Mouse (Mus musculus) hindbrain, embryonic 14.5 days (tissue): Measurements from ENCODE around the gene Usp49. TPM values are rescaled to one million over a fixed set of nuclear protein-coding genes. Genes with fewer than 3 reads are reported as not detected.

ENCODE experiments used
- ATAC-seq: fragments of 200-750 bp; cut with Nextera tagmentation; 2 replicates; pipeline ENCODE4 v1.8.0; 2017; ENCODE audit warnings: moderate number of reproducible peaks, mild to moderate bottlenecking, moderate TSS enrichment, moderate library complexity; ENCODE audit not compliant: low FRiP score
- DNase-seq: peaks from one replicate; pipeline ENCODE4 v3.0.0-alpha.2; 2015; ENCODE audit warnings: low spot score
- H3K27ac ChIP-seq: fragments of 300-500 bp; sonication (generic); 2 replicates; pipeline ENCODE4 v1.5.1; 2014; ENCODE audit warnings: mild to moderate bottlenecking, moderate library complexity
- H3K27me3 ChIP-seq: fragments of 300-500 bp; sonication (generic); 2 replicates; pipeline ENCODE4 v1.6.1; 2014; ENCODE audit warnings: mild to moderate bottlenecking, low read length, mixed read lengths; ENCODE audit not compliant: control insufficient read depth, insufficient read depth
- H3K36me3 ChIP-seq: fragments of 300-500 bp; sonication (generic); replicated peaks from 2 replicates; pipeline ENCODE4 v1.6.1; 2014; ENCODE audit not compliant: control insufficient read depth, insufficient read depth
- H3K4me1 ChIP-seq: fragments of 300-500 bp; sonication (generic); replicated peaks from 2 replicates; pipeline ENCODE4 v1.6.1; 2014; ENCODE audit warnings: antibody characterized with exemption, low read length, mixed read lengths; ENCODE audit not compliant: control insufficient read depth, insufficient read depth
- H3K4me2 ChIP-seq: fragments of 300-500 bp; sonication (generic); replicated peaks from 2 replicates; pipeline ENCODE4 v1.6.1; 2014; ENCODE audit warnings: mild to moderate bottlenecking, moderate library complexity
- H3K4me3 ChIP-seq: fragments of 300-500 bp; sonication (generic); replicated peaks from 2 replicates; pipeline ENCODE4 v1.5.1; 2014; ENCODE audit warnings: mild to moderate bottlenecking, low read length
- H3K9ac ChIP-seq: fragments of 300-500 bp; sonication (generic); 2 replicates; pipeline ENCODE4 v1.6.1; 2014
- H3K9me3 ChIP-seq: fragments of 300-500 bp; sonication (generic); 2 replicates; pipeline ENCODE4 v1.6.1; 2016; ENCODE audit warnings: low read length; ENCODE audit not compliant: control insufficient read depth
- WGBS: fragments of 180-500 bp; shearing (Covaris S2); extraction: QIAGEN DNeasy Blood & Tissue Kit; methylation state at CpG from one replicate; pipeline ENCODE4 v1.1.7; 2014; 5-methylcytosine and 5-hydroxymethylcytosine counted together
- polyA plus RNA-seq: library from polyadenylated mRNA; unstranded; fragments of >200 nt; fragmentation: Nextera tagmentation; extraction: Ambion mirVana; gene quantifications from 2 replicates; pipeline ENCODE4 v1.2.1, GENCODE M21; 2014

Usp49 gene
- polyA plus RNA-seq, 1 experiment from 2014 or later: 7.6 TPM

DNA sequence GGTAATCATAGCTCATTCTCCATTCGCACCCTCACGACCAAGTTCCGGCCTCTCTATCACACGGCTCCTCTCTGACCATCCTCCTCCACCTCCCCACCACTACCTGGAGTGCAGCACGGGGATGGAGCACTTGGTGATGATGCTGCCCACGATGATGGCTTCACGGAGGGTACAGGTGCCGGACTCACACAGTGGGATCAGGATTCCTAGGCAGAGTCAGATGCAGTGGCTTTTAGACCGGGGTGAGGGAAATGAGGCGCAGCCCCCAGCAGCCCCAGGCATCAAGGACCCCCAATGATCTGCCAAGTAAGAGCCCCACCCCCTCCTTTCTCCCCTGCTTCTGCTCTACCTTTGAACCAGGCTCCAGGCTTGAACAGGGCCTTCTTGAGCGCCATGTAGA, 28.2 kb upstream of the Usp49 start:
- H3K36me3 ChIP-seq: peaks cover 90% of the 10 kb centered on the region
- H3K4me1 ChIP-seq: 0 out of 2 replicates have a peak, but pooled peaks cover 4% of the 10 kb centered on the region
- no peak overlapping the region for H3K4me2 ChIP-seq
- H3K27ac ChIP-seq: no peak overlapping the region
- no peak overlapping the region for H3K9ac ChIP-seq
- no peak overlapping the region for H3K4me3 ChIP-seq
- ATAC-seq (no peak), DNase-seq (no peak)
- no peaks in the 10 kb centered on the region for H3K27me3 ChIP-seq
- 94% methylated on average over 11 of the region's 11 CpGs for WGBS
- H3K9me3 ChIP-seq: no peaks in the 10 kb centered on the region

DNA sequence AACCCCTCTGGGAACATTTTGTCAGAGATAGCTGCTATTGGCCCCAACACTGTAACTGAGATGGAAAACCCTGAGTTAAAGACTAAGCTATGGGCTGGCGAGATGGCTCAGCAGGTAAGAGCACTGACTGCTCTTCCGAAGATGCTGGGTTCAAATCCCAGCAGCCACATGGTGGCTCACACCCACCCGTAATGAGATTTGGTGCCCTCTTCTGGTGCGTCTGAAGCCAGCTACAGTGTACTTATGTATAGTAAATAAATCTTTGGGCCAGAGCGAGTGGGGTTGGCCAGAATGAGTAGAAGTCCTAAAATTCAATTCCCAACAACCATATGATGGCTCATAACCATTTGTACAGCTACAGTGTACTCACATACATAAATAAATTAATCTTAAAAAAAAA, 24.3 kb upstream of the Usp49 start:
- ATAC-seq (no peak), DNase-seq (no peak)
- H3K4me3 ChIP-seq: no peak overlapping the region
- 76% methylated on average over 5 of the region's 5 CpGs for WGBS
- H3K36me3 ChIP-seq: peaks cover 64% of the 10 kb centered on the region
- H3K27me3 ChIP-seq: no peaks in the 10 kb centered on the region
- H3K4me1 ChIP-seq: peaks cover 10% of the 10 kb centered on the region; the same call in 1 of the 2 replicates
- no peak overlapping the region for H3K9ac ChIP-seq
- no peak overlapping the region for H3K4me2 ChIP-seq
- no peaks in the 10 kb centered on the region for H3K9me3 ChIP-seq
- no peak overlapping the region for H3K27ac ChIP-seq

DNA sequence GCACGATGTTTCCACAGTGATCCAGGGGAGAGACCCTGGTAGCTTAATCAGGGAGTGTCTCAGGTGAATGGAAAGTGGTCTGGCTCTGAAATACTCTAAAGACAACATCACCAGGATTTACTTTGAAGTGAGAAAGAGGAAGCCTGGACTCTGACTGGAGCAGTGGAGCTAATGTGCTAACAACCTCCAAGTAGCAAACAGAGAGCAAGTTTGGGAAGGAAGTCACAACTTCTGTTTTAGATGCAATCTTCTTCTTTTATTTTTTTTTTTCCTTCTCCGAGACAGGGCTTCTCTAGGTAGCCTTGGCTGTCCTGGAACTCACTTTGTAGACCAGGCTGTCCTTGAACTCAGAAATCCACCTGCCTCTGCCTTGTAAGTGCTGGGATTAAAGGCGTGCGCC, 21.3 kb upstream of the Usp49 start:
- ATAC-seq: no peak
- Histone ChIP-seq H3K36me3 (peaks cover 44% of the 10 kb centered on the region), H3K9ac (no peak overlapping the region), H3K4me2 (no peak overlapping the region), H3K27ac (no peak overlapping the region), H3K27me3 (no peaks in the 10 kb centered on the region), H3K9me3 (no peaks in the 10 kb centered on the region), H3K4me3 (no peak overlapping the region), H3K4me1 (peaks cover 20% of the 10 kb centered on the region)
- no peak for DNase-seq
- 95% methylated on average over 4 of the region's 4 CpGs for WGBS

DNA sequence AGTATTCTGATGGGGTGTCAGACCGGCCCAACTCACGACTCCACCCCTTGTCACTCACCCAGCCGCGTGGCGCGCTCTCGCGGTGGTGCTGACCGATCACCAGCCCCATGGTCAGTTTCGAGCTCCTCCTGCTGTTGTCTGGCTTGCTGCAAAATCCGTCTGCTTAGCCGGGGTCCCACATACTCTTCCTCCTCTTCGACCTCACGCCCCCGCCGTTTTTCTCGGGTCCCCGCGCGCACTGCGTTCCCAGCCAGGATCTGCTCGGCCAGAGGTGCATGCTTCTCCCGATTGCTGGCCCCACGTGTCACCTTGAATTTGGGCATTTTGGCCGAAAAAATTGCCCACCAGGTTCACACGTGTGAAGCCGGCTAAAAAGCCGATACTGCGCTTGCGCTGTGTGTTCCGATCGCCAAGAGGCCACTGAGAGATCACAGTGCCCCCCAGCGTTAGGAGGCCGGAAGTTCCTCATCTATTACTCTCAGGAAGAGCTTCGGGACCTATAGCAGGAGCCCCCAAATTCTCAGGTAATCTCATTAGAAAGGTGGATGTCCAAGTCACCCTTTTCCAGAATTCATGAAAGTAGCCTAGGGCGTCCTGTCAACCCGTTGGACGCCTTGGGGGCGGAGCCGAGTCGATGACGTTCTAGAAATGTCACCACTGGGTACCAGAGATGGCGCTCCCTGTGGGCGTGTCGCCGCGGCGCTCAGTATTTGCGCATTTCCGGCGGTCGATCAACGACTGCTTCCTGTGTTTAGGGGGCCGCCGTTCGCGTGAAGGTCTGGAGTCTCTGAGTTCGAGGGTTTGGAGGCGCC, 19.4 kb upstream of the Usp49 start, which contains the start of the genes Bysl, Med20 and Gm20517:
Gene Bysl (minus strand): TSS at position 644 of the 812 bp plus-strand sequence.
Gene Med20 (plus strand): TSS at position 734 of the 812 bp plus-strand sequence.
Gene Gm20517 (plus strand): TSS at position 741 of the 812 bp plus-strand sequence.
- peak within 1 kb of the TSS; percentile 79 for H3K9ac ChIP-seq
- peak; percentile 96 for ATAC-seq
- peak; percentile 99 for DNase-seq

DNA sequence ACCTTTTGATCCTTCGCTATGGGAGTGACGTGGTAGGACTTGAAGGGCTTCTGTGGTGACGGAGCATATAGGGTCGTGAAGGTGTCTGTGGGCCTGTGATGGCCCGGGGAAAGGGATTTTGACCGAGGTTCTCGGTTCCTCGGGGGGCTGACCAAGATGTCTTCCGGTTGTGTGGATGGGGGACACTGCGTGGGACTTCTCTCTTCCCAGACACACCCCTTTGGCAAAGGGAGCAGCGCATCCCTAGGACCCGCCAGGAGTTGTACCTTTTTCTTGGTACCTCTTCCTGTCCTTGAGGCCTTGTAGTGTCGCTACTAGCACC, 18.9 kb upstream of the Usp49 start:
- no peaks in the 10 kb centered on the region for H3K9me3 ChIP-seq
- H3K36me3 ChIP-seq: peaks cover 39% of the 10 kb centered on the region
- H3K4me1 ChIP-seq: peaks cover 20% of the 10 kb centered on the region
- no peak for DNase-seq
- H3K27ac ChIP-seq: peak overlapping the region; percentile 55
- peak overlapping the region; percentile 95 for H3K4me2 ChIP-seq
- WGBS: under 1% methylated on average over 13 of the region's 13 CpGs
- peak overlapping the region; percentile 79 for H3K9ac ChIP-seq
- no peak; the same call in 1 of the 2 replicates for ATAC-seq
- H3K4me3 ChIP-seq: peak overlapping the region; percentile 79
- no peaks in the 10 kb centered on the region for H3K27me3 ChIP-seq

More for the DNA sequence above, 19.4 kb upstream of the Usp49 start, which contains the start of the genes Bysl, Med20 and Gm20517:
- peak within 1 kb of the TSS; percentile 95 for H3K4me2 ChIP-seq
- H3K27me3 ChIP-seq: no peaks in the 10 kb centered on the region
- H3K9me3 ChIP-seq: no peaks in the 10 kb centered on the region
- under 1% methylated on average over 59 of the region's 59 CpGs for WGBS
- peak within 1 kb of the TSS; percentile 79 for H3K4me3 ChIP-seq
- H3K27ac ChIP-seq: peak within 1 kb of the TSS; percentile 81
- H3K4me1 ChIP-seq: peaks cover 20% of the 10 kb centered on the region
- peaks cover 40% of the 10 kb centered on the region for H3K36me3 ChIP-seq

DNA sequence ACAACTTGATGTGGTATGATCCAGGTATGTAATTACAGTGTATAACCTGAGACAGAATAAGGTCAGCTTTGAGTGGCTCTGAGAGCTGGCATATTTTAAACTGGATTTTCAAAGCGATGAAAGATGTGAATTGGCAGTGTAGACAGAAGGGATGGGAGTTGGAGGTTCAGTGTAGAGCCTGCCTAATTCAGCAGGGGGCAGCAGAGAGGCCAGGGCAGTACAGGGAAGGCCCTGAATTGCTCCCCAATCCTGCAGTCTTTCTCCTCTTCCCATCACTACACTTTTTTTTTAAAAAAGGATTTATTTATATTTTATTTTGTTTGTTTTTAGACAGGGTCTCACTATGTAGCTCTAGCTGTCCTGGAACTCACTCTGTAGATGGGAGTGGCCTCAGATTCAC, 16.5 kb upstream of the Usp49 start:
- no peaks in the 10 kb centered on the region for H3K9me3 ChIP-seq
- WGBS: 84% methylated on average over 1 of the region's 1 CpGs
- H3K27me3 ChIP-seq: no peaks in the 10 kb centered on the region
- H3K4me1 ChIP-seq: peaks cover 20% of the 10 kb centered on the region
- no peak overlapping the region for H3K9ac ChIP-seq
- H3K4me3 ChIP-seq: no peak overlapping the region
- peaks cover 46% of the 10 kb centered on the region for H3K36me3 ChIP-seq
- DNase-seq (no peak), ATAC-seq (no peak)
- H3K27ac ChIP-seq: no peak overlapping the region
- no peak overlapping the region for H3K4me2 ChIP-seq

DNA sequence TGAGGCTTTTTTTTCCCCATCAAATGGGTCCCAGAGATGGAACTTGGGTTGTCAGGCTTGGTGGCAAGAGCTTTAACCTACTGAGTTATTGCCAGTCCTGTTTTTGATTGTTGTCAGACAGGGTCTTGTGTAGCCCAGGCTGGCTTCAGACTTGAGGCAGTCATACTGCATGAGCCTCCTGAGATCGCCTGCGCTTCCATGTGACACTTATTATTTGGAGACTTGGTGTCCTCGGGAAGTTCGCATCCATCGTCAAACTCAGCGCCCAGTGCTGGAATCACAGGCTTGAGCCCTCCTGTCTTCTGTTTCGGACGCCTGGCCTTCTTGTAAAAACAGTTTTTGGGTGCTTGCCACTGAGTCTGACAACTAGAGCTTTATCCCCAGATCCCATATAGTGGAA, 14.4 kb upstream of the Usp49 start:
- ATAC-seq: no peak
- H3K36me3 ChIP-seq: peaks cover 65% of the 10 kb centered on the region
- no peak overlapping the region for H3K4me3 ChIP-seq
- H3K4me2 ChIP-seq: no peak overlapping the region
- peaks cover 10% of the 10 kb centered on the region for H3K4me1 ChIP-seq
- no peak overlapping the region for H3K27ac ChIP-seq
- 96% methylated on average over 8 of the region's 8 CpGs for WGBS
- no peak overlapping the region for H3K9ac ChIP-seq
- DNase-seq: no peak
- no peaks in the 10 kb centered on the region for H3K9me3 ChIP-seq
- H3K27me3 ChIP-seq: no peaks in the 10 kb centered on the region

DNA sequence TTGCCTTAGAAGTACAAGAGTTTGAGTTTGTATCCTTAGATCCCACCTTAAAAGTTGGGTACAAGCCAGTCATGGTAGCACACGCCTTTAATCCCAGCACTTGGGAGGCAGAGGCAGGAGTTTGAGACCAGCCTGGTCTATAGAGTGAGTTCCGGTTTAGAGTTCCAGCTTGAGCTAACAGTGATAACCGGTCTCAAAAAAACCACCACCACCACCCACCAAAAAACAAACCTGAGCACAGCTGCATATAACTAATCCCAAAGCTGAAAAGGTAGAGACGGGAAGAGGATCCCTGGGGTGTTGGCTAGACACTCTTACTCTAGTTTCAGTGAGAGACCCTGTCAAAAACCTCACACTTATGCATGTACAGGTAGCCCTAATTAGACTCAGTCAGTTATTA, 13.8 kb upstream of the Usp49 start:
- Histone ChIP-seq H3K27me3 (no peaks in the 10 kb centered on the region), H3K27ac (no peak overlapping the region), H3K9ac (no peak overlapping the region), H3K4me2 (no peak overlapping the region), H3K4me1 (peaks cover 10% of the 10 kb centered on the region), H3K9me3 (no peaks in the 10 kb centered on the region), H3K4me3 (no peak overlapping the region), H3K36me3 (peaks cover 71% of the 10 kb centered on the region)
- no peak for DNase-seq
- 96% methylated on average over 4 of the region's 4 CpGs for WGBS
- no peak for ATAC-seq

DNA sequence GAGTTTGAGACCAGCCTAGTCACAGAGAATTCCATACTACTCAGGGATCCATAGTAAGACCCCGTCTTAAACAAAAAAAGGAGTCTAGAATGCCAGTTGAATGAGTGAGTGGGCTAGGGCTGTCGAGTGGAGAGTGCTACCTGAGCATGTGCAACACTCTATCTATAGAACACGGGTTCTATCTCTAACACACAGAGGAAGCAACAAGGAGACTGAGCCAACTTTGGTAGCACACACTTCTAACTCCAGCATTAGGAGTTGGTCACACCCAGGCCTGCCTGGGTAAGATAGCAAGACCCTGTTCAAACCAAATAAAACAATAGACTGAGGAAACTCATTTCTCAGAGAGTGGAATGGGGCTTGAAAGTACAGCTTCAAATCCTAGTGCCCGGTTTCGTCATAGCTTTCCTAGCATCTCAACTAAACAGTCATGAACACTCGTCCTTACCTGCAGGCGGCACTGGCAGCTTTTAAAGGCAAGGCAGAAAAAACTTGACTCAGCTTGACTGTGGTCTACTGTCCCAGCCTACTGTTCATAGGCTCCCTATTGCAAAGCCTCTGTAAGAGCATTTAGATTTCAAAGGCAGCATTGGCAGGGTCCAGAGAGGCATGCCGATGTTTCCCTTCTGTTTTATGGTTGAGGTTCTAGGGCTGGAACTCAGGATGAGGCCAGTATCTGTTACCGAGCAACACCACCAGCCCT, 12.7 kb upstream of the Usp49 start:
- no peak for DNase-seq
- no peaks in the 10 kb centered on the region for H3K9me3 ChIP-seq
- H3K4me1 ChIP-seq: peaks cover under 1% of the 10 kb centered on the region; the same call in 1 of the 2 replicates
- no peak for ATAC-seq
- H3K27me3 ChIP-seq: no peaks in the 10 kb centered on the region
- no peak overlapping the region for H3K9ac ChIP-seq
- no peak overlapping the region for H3K4me3 ChIP-seq
- H3K36me3 ChIP-seq: peaks cover 82% of the 10 kb centered on the region
- H3K4me2 ChIP-seq: no peak overlapping the region
- no peak overlapping the region for H3K27ac ChIP-seq
- 94% methylated on average over 9 of the region's 9 CpGs for WGBS
